Comparison of ENCODE assay signal across 20 mouse cellular contexts in the genomic region with DNA sequence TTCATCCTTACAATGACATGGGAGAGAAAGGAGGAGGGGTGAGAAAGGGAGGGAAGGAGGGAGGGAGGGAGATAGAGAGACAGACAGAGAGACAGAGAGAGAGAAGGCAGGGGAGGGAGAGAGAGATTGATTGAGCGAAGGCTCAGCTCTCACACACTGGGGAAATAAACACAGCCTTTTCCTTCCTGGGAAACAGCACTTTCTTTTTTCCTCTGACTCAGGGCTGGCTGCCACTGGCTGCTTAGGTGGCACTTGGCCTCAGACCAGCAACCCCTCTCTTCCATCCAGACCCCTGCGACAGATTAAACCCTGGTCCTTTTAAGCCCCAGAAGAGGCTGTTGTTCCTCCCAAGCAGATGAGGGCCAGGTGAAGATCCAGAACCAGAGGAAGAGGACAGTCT. TPM values are rescaled to one million over a fixed set of nuclear protein-coding genes. Genes with fewer than 3 reads are reported as not detected.
DNase-seq lines count a peak whose midpoint lies in the region; ATAC-seq and TF ChIP-seq lines count a peak whose summit lies in the region.
"Had no signal": no experiment of that assay in that cellular context is flagged by ENCODE, and none has a peak within 500 bp of the region (broad histone marks: within the 10 kb centered on the region; RNA-seq: fewer than 3 reads in every experiment).

No protein-coding gene starts in this region.

- TF ChIP-seq CTCF in forebrain, postnatal 0 days (IDR thresholded peaks at IDR 0.05; ENCODE audit: low read depth): no peak
- TF ChIP-seq CTCF in left cerebral cortex, adult 2 months (IDR thresholded peaks at IDR 0.05): no peak

- H3K27me3 ChIP-seq in forebrain, embryonic 12.5 days: peaks cover 40% of the 10 kb centered on the region
- no peaks in the 10 kb centered on the region for H3K27me3 ChIP-seq in forebrain, postnatal 0 days (ENCODE audit: insufficient read depth, low read length)
- no peaks in the 10 kb centered on the region for H3K27me3 ChIP-seq in limb, embryonic 10.5 days (ENCODE audit: low read depth, poor library complexity, severe bottlenecking)
- no peaks in the 10 kb centered on the region for H3K27me3 ChIP-seq in neural tube, embryonic 13.5 days
- H3K27me3 ChIP-seq: neural tube, embryonic 12.5 days had no signal

- no peak overlapping the region for H3K4me2 ChIP-seq in forebrain, embryonic 12.5 days
- no peak overlapping the region for H3K4me2 ChIP-seq in forebrain, postnatal 0 days (ENCODE audit: low read depth)
- H3K4me2 ChIP-seq in neural tube, embryonic 13.5 days: no peak overlapping the region
- H3K4me2 ChIP-seq: heart, embryonic 11.5 days; neural tube, embryonic 12.5 days had no signal

- peak; percentile 38 for DNase-seq in forebrain, postnatal 0 days
- no peak for DNase-seq in limb, embryonic 10.5 days (ENCODE audit: low spot score)
- DNase-seq in left cerebral cortex, adult 2 months (ENCODE audit: extremely low spot score in 1 of 2, low spot score in 2 of 2): no peak
- DNase-seq in adrenal gland, postnatal 4 days (ENCODE audit: low spot score in 2 of 2): no peak
- DNase-seq: adrenal gland, postnatal 10 days; cerebellum, adult 9-11 months; kidney, adult 11 months; kidney, postnatal 25 days; lung, postnatal 14 days had no signal

- WGBS in forebrain, embryonic 12.5 days: 44% methylated on average over 2 of the region's 2 CpGs
- WGBS in forebrain, postnatal 0 days: 14% methylated on average over 2 of the region's 2 CpGs
- 79% methylated on average over 2 of the region's 2 CpGs for WGBS in limb, embryonic 10.5 days
- WGBS in neural tube, embryonic 13.5 days: 50% methylated on average over 2 of the region's 2 CpGs

- no peak overlapping the region for H3K4me3 ChIP-seq in forebrain, embryonic 12.5 days (replicated peaks)
- no peak overlapping the region for H3K4me3 ChIP-seq in forebrain, postnatal 0 days (ENCODE audit: low read depth, low read length)
- no peak overlapping the region for H3K4me3 ChIP-seq in limb, embryonic 10.5 days
- H3K4me3 ChIP-seq in neural tube, embryonic 13.5 days: no peak overlapping the region
- H3K4me3 ChIP-seq in left cerebral cortex, adult 2 months: no peak overlapping the region
- H3K4me3 ChIP-seq: neural tube, embryonic 12.5 days had no signal

- peaks cover 48% of the 10 kb centered on the region for H3K4me1 ChIP-seq in forebrain, embryonic 12.5 days
- H3K4me1 ChIP-seq in forebrain, postnatal 0 days (ENCODE audit: insufficient read depth): peaks cover 19% of the 10 kb centered on the region
- H3K4me1 ChIP-seq in limb, embryonic 10.5 days: peaks cover 41% of the 10 kb centered on the region
- H3K4me1 ChIP-seq in neural tube, embryonic 13.5 days (replicated peaks): peaks cover 26% of the 10 kb centered on the region

- H3K9ac ChIP-seq in forebrain, embryonic 12.5 days: no peak overlapping the region
- H3K9ac ChIP-seq in forebrain, postnatal 0 days: 0 out of 2 replicates have a peak overlapping the region, but pooled peaks have one; percentile 6
- peak overlapping the region; percentile 31; the same call in 1 of the 2 replicates for H3K9ac ChIP-seq in neural tube, embryonic 13.5 days
- H3K9ac ChIP-seq: neural tube, embryonic 12.5 days had no signal

- H3K9me3 ChIP-seq in forebrain, embryonic 12.5 days: peaks cover 9% of the 10 kb centered on the region; the same call in 1 of the 2 replicates
- no peaks in the 10 kb centered on the region for H3K9me3 ChIP-seq in forebrain, postnatal 0 days (ENCODE audit: low read length)
- 0 out of 2 replicates have a peak, but pooled peaks cover 3% of the 10 kb centered on the region for H3K9me3 ChIP-seq in limb, embryonic 10.5 days (replicated peaks)
- no peaks in the 10 kb centered on the region for H3K9me3 ChIP-seq in neural tube, embryonic 13.5 days
- H3K9me3 ChIP-seq: neural tube, embryonic 12.5 days had no signal

- intact Hi-C loops in left cerebral cortex, adult 2 months (cut with DNase I): no loop called here

- peak overlapping the region; percentile 68; the same call in 1 of the 2 replicates for H3K27ac ChIP-seq in forebrain, embryonic 12.5 days
- peak overlapping the region; percentile 36; the same call in 1 of the 2 replicates for H3K27ac ChIP-seq in forebrain, postnatal 0 days (ENCODE audit: low read depth, low read length)
- peak overlapping the region; percentile 54 for H3K27ac ChIP-seq in limb, embryonic 10.5 days
- peak overlapping the region; percentile 82 for H3K27ac ChIP-seq in neural tube, embryonic 13.5 days (replicated peaks)
- H3K27ac ChIP-seq in left cerebral cortex, adult 2 months: no peak overlapping the region
- H3K27ac ChIP-seq: neural tube, embryonic 12.5 days had no signal

- no peaks in the 10 kb centered on the region for H3K36me3 ChIP-seq in forebrain, embryonic 12.5 days (replicated peaks)
- H3K36me3 ChIP-seq in forebrain, postnatal 0 days (ENCODE audit: insufficient read depth): no peaks in the 10 kb centered on the region
- H3K36me3 ChIP-seq in limb, embryonic 10.5 days: no peaks in the 10 kb centered on the region
- H3K36me3 ChIP-seq in neural tube, embryonic 13.5 days: no peaks in the 10 kb centered on the region
- H3K36me3 ChIP-seq: neural tube, embryonic 12.5 days had no signal

- no peak for ATAC-seq in forebrain, embryonic 12.5 days (ENCODE audit: low FRiP score)
- peak; percentile 12; the same call in 1 of the 2 replicates for ATAC-seq in forebrain, postnatal 0 days
- ATAC-seq in neural tube, embryonic 13.5 days (ENCODE audit: low read depth): peak; percentile 44
- ATAC-seq in granulocyte monocyte progenitor cell, adult 5-6 weeks (replicated peaks; ENCODE audit: poor library complexity, severe bottlenecking): no peak
- ATAC-seq: CD4-positive, CD25-positive, alpha-beta regulatory T cell, adult 4 months had no signal

RNA-seq across cellular contexts. Expression of gene Ccdc60, which starts 14.0 kb away (rescaled TPM):
- 0.62 and 1.2 TPM in 2 replicates for polyA plus RNA-seq in forebrain, embryonic 12.5 days (2016; fragmentation: Nextera tagmentation; extraction: Ambion mirVana)
- total RNA-seq in forebrain, postnatal 0 days (2014; rRNA removed): 1.5 and 3.7 TPM in 2 replicates
- polyA plus RNA-seq in forebrain, postnatal 0 days (2015; fragmentation: Nextera tagmentation; extraction: Ambion mirVana): 1.4 and 1.9 TPM in 2 replicates
- 0.53 and 1.1 TPM in 2 replicates for polyA plus RNA-seq in limb, embryonic 10.5 days (2016; fragmentation: Nextera tagmentation; extraction: Ambion mirVana)
- polyA plus RNA-seq in neural tube, embryonic 13.5 days (2015; fragmentation: Nextera tagmentation; extraction: Ambion mirVana): 0.82 and 1.0 TPM in 2 replicates
- not detected in 2 replicates for total RNA-seq in granulocyte monocyte progenitor cell, adult 5-6 weeks (2014; fragmentation: Nextera tagmentation)
- total RNA-seq in granulocyte monocyte progenitor cell, adult 5-6 weeks (2017): not detected in 2 replicates
- total RNA-seq in left cerebral cortex, adult 2 months (2021): under 1 TPM; 0.23 to 0.27 TPM
- under 1 TPM in 1 of 2 experiments, not detected in 1; 0.08 TPM for total RNA-seq in adrenal gland, postnatal 4 days (2021)
- total RNA-seq: gastrocnemius, adult 18-20 months; heart, postnatal 25 days; megakaryocyte-erythroid progenitor cell, adult 5-6 weeks; MEL had no signal
- polyA plus RNA-seq: liver, embryonic 16.5 days had no signal

Comparison
In these comparisons a context has a peak if more than half of its experiments do, and no peak if none do; other contexts are left out.
1. ATAC-seq: peak in forebrain, postnatal 0 days (single experiment) and neural tube, embryonic 13.5 days (single experiment); none in forebrain, embryonic 12.5 days (single experiment) and granulocyte monocyte progenitor cell, adult 5-6 weeks (single experiment).